Mouse (Mus musculus): ENCODE results near the gene Prdm8. TPM values are rescaled to one million over a fixed set of nuclear protein-coding genes. Genes with fewer than 3 reads are reported as not detected.

Prdm8 gene
- polyA plus RNA-seq, 1 experiment from 2014 or later, result not detected

DNA sequence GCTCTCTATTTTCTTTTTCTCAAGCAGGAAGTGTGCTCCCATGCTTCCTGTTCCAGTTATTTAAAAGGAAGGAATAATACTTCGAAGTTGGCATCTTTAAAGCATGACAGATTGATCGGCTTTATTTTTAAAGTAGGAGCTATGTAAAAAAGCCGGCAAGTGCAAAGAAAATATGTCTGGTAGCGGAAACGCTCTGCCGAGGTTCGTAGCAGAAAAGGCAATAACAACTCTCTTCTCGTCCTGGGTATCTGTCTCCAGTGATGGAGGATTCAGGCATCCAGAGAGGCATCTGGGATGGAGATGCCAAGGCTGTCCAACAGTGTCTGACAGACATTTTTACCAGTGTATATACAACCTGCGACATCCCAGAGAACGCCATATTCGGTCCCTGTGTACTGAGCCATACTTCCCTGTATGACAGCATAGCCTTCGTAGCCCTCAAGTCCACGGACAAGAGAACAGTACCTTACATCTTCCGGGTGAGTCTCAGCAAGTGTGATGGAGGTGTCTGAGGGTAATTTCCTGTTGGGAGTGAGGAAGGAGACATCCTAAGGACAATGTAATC, 16.1 kb downstream of the Prdm8 start:
- Histone ChIP-seq H3K4me3 (ENCODE audit: low read depth, low read length) (no peak overlapping the region), H3K4me2 (no peak overlapping the region), H3K27ac (ENCODE audit: low read depth, low read length) (no peak overlapping the region), H3K9me3 (ENCODE audit: control insufficient read depth, low read length) (no peaks in the 10 kb centered on the region), H3K4me1 (replicated peaks; ENCODE audit: control insufficient read depth, insufficient read depth, low read length) (no peaks in the 10 kb centered on the region), H3K36me3 (ENCODE audit: control insufficient read depth, insufficient read depth, low read length) (no peaks in the 10 kb centered on the region), H3K9ac (ENCODE audit: low read depth, low read length) (no peak overlapping the region), H3K27me3 (replicated peaks; ENCODE audit: control insufficient read depth, insufficient read depth, low read length) (peaks cover 99% of the 10 kb centered on the region)
- no peak for ATAC-seq (replicated peaks; ENCODE audit: low FRiP score)
- WGBS, result 4% methylated on average over 14 of the region's 14 CpGs
- DNase-seq (ENCODE audit: low spot score), result no peak

- WGBS, result 5% methylated on average over 17 of the region's 17 CpGs
- Histone ChIP-seq H3K4me1 (replicated peaks; ENCODE audit: control insufficient read depth, insufficient read depth, low read length) (no peaks in the 10 kb centered on the region), H3K36me3 (ENCODE audit: control insufficient read depth, insufficient read depth, low read length) (no peaks in the 10 kb centered on the region), H3K4me3 (ENCODE audit: low read depth, low read length) (no peak overlapping the region), H3K4me2 (no peak overlapping the region), H3K9ac (ENCODE audit: low read depth, low read length) (no peak overlapping the region), H3K9me3 (ENCODE audit: control insufficient read depth, low read length) (no peaks in the 10 kb centered on the region), H3K27me3 (replicated peaks; ENCODE audit: control insufficient read depth, insufficient read depth, low read length) (peaks cover 99% of the 10 kb centered on the region), H3K27ac (ENCODE audit: low read depth, low read length) (no peak overlapping the region)
- DNase-seq (ENCODE audit: low spot score) (no peak), ATAC-seq (replicated peaks; ENCODE audit: low FRiP score) (no peak)
Measured at GRCm38 (mm10) chr5:98184281-98184910, 17.4 kb downstream of the Prdm8 start.

- peak; percentile 87 for DNase-seq (ENCODE audit: low spot score)
- Histone ChIP-seq H3K36me3 (ENCODE audit: control insufficient read depth, insufficient read depth, low read length) (no peaks in the 10 kb centered on the region), H3K27ac (ENCODE audit: low read depth, low read length) (no peak overlapping the region), H3K9me3 (ENCODE audit: control insufficient read depth, low read length) (no peaks in the 10 kb centered on the region), H3K4me1 (replicated peaks; ENCODE audit: control insufficient read depth, insufficient read depth, low read length) (no peaks in the 10 kb centered on the region), H3K27me3 (replicated peaks; ENCODE audit: control insufficient read depth, insufficient read depth, low read length) (peaks cover 99% of the 10 kb centered on the region), H3K4me3 (ENCODE audit: low read depth, low read length) (peak overlapping the region; percentile 55), H3K9ac (ENCODE audit: low read depth, low read length) (no peak overlapping the region), H3K4me2 (peak overlapping the region; percentile 85)
- peak; percentile 63 for ATAC-seq (replicated peaks; ENCODE audit: low FRiP score)
- under 1% methylated on average over 85 of the region's 89 CpGs for WGBS
Measured at GRCm38 (mm10) chr5:98184971-98185805, 18.2 kb downstream of the Prdm8 start.

DNA sequence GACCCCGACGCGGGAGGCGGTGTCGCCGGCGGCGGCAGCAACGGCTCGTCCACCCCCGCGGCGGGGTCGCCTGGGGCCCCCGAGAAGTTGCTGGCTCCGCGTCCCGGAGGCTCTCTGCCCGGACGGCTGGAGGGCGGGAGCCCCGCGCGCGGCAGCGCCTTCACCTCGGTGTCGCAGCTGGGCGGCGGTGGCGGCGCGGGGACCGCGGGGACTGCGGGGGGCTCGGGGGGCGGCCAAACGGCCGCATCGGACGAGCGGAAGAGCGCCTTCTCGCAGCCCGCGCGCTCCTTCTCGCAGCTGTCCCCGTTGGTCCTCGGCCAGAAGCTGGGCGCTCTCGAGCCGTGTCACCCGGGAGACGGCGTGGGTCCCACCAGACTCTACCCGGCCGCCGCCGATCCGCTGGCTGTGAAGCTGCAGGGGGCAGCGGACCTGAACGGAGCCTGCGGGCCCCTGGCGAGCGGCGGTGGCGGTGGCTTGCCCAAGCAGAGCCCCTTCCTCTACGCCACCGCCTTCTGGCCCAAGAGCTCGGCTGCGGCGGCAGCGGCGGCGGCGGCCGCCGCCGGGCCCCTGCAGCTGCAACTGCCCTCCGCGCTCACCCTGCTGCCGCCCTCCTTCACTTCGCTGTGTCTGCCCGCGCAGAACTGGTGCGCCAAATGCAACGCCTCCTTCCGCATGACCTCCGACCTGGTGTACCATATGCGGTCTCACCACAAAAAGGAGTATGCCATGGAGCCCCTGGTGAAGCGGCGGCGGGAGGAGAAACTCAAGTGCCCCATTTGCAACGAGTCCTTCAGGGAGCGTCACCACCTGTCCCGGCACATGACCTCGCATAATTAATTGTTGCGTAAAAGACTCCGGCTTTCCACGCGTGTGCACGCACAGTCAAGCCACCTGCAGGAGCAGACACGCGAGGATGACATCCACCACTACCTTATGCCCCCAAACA, 19.1 kb downstream of the Prdm8 start:
- peaks cover 94% of the 10 kb centered on the region for H3K27me3 ChIP-seq (replicated peaks; ENCODE audit: control insufficient read depth, insufficient read depth, low read length)
- ATAC-seq (replicated peaks; ENCODE audit: low FRiP score) (peak; percentile 40; the same call in 1 of the 2 replicates), DNase-seq (ENCODE audit: low spot score) (no peak)
- H3K4me3 ChIP-seq (ENCODE audit: low read depth, low read length), result peak overlapping the region; percentile 55
- H3K36me3 ChIP-seq (ENCODE audit: control insufficient read depth, insufficient read depth, low read length), result no peaks in the 10 kb centered on the region
- no peak overlapping the region for H3K27ac ChIP-seq (ENCODE audit: low read depth, low read length)
- H3K9ac ChIP-seq (ENCODE audit: low read depth, low read length), result no peak overlapping the region
- H3K9me3 ChIP-seq (ENCODE audit: control insufficient read depth, low read length), result no peaks in the 10 kb centered on the region
- WGBS, result 1% methylated on average over 77 of the region's 106 CpGs
- H3K4me1 ChIP-seq (replicated peaks; ENCODE audit: control insufficient read depth, insufficient read depth, low read length), result no peaks in the 10 kb centered on the region
- peak overlapping the region; percentile 85 for H3K4me2 ChIP-seq

- 2% methylated on average over 31 of the region's 31 CpGs for WGBS
- H3K27me3 ChIP-seq (replicated peaks; ENCODE audit: control insufficient read depth, insufficient read depth, low read length), result peaks cover 73% of the 10 kb centered on the region
- no peaks in the 10 kb centered on the region for H3K9me3 ChIP-seq (ENCODE audit: control insufficient read depth, low read length)
- H3K4me3 ChIP-seq (ENCODE audit: low read depth, low read length), result no peak overlapping the region
- H3K27ac ChIP-seq (ENCODE audit: low read depth, low read length), result no peak overlapping the region
- H3K4me1 ChIP-seq (replicated peaks; ENCODE audit: control insufficient read depth, insufficient read depth, low read length), result no peaks in the 10 kb centered on the region
- H3K9ac ChIP-seq (ENCODE audit: low read depth, low read length), result no peak overlapping the region
- DNase-seq (ENCODE audit: low spot score) (no peak), ATAC-seq (replicated peaks; ENCODE audit: low FRiP score) (no peak)
- no peak overlapping the region for H3K4me2 ChIP-seq
- H3K36me3 ChIP-seq (ENCODE audit: control insufficient read depth, insufficient read depth, low read length), result no peaks in the 10 kb centered on the region
Measured at GRCm38 (mm10) chr5:98189181-98190180, 22.5 kb downstream of the Prdm8 start.

GRCm38 (mm10) chr5:98192295-98192983, 25.4 kb downstream of the Prdm8 start:
- H3K27me3 ChIP-seq (replicated peaks; ENCODE audit: control insufficient read depth, insufficient read depth, low read length), result peaks cover 44% of the 10 kb centered on the region

DNA sequence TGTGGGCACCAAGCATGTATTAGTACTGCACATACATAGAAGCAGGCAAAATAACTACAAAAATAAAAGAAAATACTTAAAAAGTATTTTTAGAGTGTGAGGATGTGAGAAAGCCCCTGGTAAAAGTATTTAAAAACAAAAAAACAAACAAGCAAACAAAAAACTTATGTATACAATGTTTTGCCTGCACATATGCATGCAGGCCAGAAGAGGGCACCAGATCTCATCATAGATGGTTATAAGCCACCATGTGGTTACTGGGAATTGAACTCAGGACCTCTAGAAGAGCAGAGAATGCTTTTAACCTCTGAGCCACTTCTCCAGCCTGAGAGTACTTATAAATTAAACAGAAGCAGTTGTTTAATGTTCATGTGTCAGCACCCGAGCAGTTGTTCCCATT, 28.0 kb downstream of the Prdm8 start:
- ATAC-seq (replicated peaks; ENCODE audit: low FRiP score) (no peak), DNase-seq (ENCODE audit: low spot score) (no peak)
- H3K27ac ChIP-seq (ENCODE audit: low read depth, low read length), result no peak overlapping the region
- no peaks in the 10 kb centered on the region for H3K4me1 ChIP-seq (replicated peaks; ENCODE audit: control insufficient read depth, insufficient read depth, low read length)
- no peaks in the 10 kb centered on the region for H3K36me3 ChIP-seq (ENCODE audit: control insufficient read depth, insufficient read depth, low read length)
- WGBS, result 80% methylated on average over 1 of the region's 1 CpGs
- H3K27me3 ChIP-seq (replicated peaks; ENCODE audit: control insufficient read depth, insufficient read depth, low read length), result peaks cover 18% of the 10 kb centered on the region
- H3K9me3 ChIP-seq (ENCODE audit: control insufficient read depth, low read length), result no peaks in the 10 kb centered on the region
- H3K4me3 ChIP-seq (ENCODE audit: low read depth, low read length), result no peak overlapping the region
- no peak overlapping the region for H3K9ac ChIP-seq (ENCODE audit: low read depth, low read length)
- H3K4me2 ChIP-seq, result no peak overlapping the region

More at GRCm38 (mm10) chr5:98192295-98192983, 25.4 kb downstream of the Prdm8 start:
- Histone ChIP-seq H3K4me1 (replicated peaks; ENCODE audit: control insufficient read depth, insufficient read depth, low read length) (no peaks in the 10 kb centered on the region), H3K4me2 (no peak overlapping the region), H3K9me3 (ENCODE audit: control insufficient read depth, low read length) (no peaks in the 10 kb centered on the region), H3K27ac (ENCODE audit: low read depth, low read length) (no peak overlapping the region), H3K4me3 (ENCODE audit: low read depth, low read length) (no peak overlapping the region), H3K9ac (ENCODE audit: low read depth, low read length) (no peak overlapping the region), H3K36me3 (ENCODE audit: control insufficient read depth, insufficient read depth, low read length) (no peaks in the 10 kb centered on the region)
- WGBS, result 36% methylated on average over 4 of the region's 4 CpGs
- ATAC-seq (replicated peaks; ENCODE audit: low FRiP score) (no peak), DNase-seq (ENCODE audit: low spot score) (no peak)

Data from liver, embryonic 11.5 days (tissue).